Mouse (Mus musculus) forebrain, embryonic 11.5 days (tissue): ENCODE data around the gene Jmjd7. TPM values are rescaled to one million over a fixed set of nuclear protein-coding genes. Genes with fewer than 3 reads are reported as not detected.
A peak's percentile ranks its signal among the peaks of the same experiment; 100 is the strongest.

Experiments
- ATAC-seq: fragments of 200-750 bp; cut with Nextera tagmentation; replicated peaks from 2 replicates; pipeline ENCODE4 v1.8.0; 2017; ENCODE audit warnings: moderate TSS enrichment; ENCODE audit not compliant: low FRiP score
- DNase-seq: peaks from one replicate; pipeline ENCODE4 v3.0.0-alpha.2; 2017; ENCODE audit warnings: low spot score
- H3K27ac ChIP-seq: fragments of 300-500 bp; sonication (generic); 2 replicates; pipeline ENCODE4 v1.5.1; 2014; ENCODE audit warnings: low read depth, low read length
- H3K27me3 ChIP-seq: fragments of 300-500 bp; sonication (generic); 2 replicates; pipeline ENCODE4 v1.6.1; 2014; ENCODE audit warnings: mild to moderate bottlenecking, low read length, mixed read lengths; ENCODE audit not compliant: control insufficient read depth, insufficient read depth
- H3K36me3 ChIP-seq: fragments of 300-500 bp; sonication (generic); 2 replicates; pipeline ENCODE4 v1.6.1; 2014; ENCODE audit warnings: mild to moderate bottlenecking, low read length, moderate library complexity, mixed read lengths; ENCODE audit not compliant: control insufficient read depth, insufficient read depth
- H3K4me1 ChIP-seq: fragments of 300-500 bp; sonication (generic); replicated peaks from 2 replicates; pipeline ENCODE4 v1.6.1; 2014; ENCODE audit warnings: low read length, mixed read lengths; ENCODE audit not compliant: control insufficient read depth, insufficient read depth
- H3K4me2 ChIP-seq: fragments of 300-500 bp; sonication (generic); 2 replicates; pipeline ENCODE4 v1.6.1; 2014; ENCODE audit warnings: low read depth, mild to moderate bottlenecking, low read length, moderate library complexity, mixed read lengths; ENCODE audit not compliant: severe bottlenecking
- H3K4me3 ChIP-seq: fragments of 300-500 bp; sonication (generic); 2 replicates; pipeline ENCODE4 v1.5.1; 2014; ENCODE audit warnings: low read depth, low read length
- H3K9ac ChIP-seq: fragments of 300-500 bp; sonication (generic); 2 replicates; pipeline ENCODE4 v1.6.1; 2014; ENCODE audit warnings: low read length
- H3K9me3 ChIP-seq: fragments of 300-500 bp; sonication (generic); 2 replicates; pipeline ENCODE4 v1.6.1; 2016; ENCODE audit warnings: low read length, mixed read lengths; ENCODE audit not compliant: control insufficient read depth
- WGBS: fragments of 180-500 bp; shearing (Covaris S2); extraction: QIAGEN DNeasy Blood & Tissue Kit; methylation state at CpG from one replicate; pipeline ENCODE4 v1.1.7; 2014; 5-methylcytosine and 5-hydroxymethylcytosine counted together
- polyA plus RNA-seq: library from polyadenylated mRNA; unstranded; fragments of >200 nt; fragmentation: Nextera tagmentation; extraction: Ambion mirVana; gene quantifications from 2 replicates; pipeline ENCODE4 v1.2.1, GENCODE M21; 2014

Gene Jmjd7
- 18.6 and 21.6 TPM in 2 replicates for polyA plus RNA-seq

DNA sequence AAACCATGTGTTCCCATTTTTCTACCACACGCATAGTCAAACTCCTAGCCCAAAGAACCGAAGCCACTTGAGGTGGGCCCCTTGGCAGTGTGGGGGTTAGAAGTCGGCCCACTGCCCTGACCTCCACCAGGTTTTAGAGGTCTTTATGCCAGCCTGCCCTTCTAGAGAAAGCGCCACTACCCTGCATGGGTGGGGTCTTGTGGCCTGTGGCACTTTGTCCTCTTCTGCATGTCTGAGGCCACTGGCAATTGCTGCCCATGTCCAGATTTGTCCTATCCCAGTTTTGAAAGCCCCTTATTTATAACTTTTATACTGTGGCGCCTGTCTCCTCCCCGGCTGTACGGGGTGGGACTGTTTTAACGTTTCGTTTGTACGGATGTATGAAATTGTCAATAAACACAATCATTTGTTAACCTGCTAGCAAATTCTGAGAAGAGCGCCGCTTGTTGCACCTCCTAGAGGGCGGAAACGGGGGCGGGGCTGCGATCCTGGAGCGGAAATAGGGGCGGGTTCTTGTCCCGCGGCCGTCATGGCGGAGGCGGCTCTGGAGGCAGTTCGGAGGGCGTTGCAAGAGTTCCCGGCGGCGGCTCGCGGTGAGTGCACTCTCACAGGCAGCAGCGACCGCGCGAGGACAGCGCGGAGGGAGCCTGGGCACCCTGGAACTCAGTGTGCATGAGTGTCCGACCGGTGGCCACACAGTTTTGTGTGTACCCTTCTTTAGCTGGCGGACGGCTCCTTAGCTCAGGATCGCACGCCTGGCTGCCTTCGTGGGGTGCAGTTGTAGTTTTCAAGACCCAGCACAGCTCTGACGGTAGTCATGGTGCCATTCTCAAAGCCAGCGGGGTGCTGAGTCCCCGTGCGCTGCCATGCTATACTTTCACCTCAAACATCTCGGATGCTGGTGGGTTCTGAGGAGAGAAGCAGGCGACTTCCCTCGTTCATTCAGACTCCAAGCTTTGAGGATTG is at the start of gene Jmjd7, which contains the start of gene Gm28042:
TSS of gene Jmjd7 (plus strand) at position 500 of the 966 bp plus-strand sequence.
TSS of gene Gm28042 (plus strand) at position 510 of the 966 bp plus-strand sequence.
- peak within 1 kb of the TSS; percentile 90 for H3K9ac ChIP-seq
- H3K4me1 ChIP-seq: peaks cover 6% of the 10 kb centered on the region; the same call in 1 of the 2 replicates
- no peaks in the 10 kb centered on the region for H3K27me3 ChIP-seq
- DNase-seq (peak; percentile 94), ATAC-seq (peak; percentile 89)
- peak within 1 kb of the TSS; percentile 84 for H3K4me3 ChIP-seq
- H3K27ac ChIP-seq: peak within 1 kb of the TSS; percentile 39
- H3K36me3 ChIP-seq: no peaks in the 10 kb centered on the region; the same call in 1 of the 2 replicates
- 5% methylated on average over 50 of the region's 50 CpGs for WGBS
- peak within 1 kb of the TSS; percentile 71 for H3K4me2 ChIP-seq
- no peaks in the 10 kb centered on the region for H3K9me3 ChIP-seq

DNA sequence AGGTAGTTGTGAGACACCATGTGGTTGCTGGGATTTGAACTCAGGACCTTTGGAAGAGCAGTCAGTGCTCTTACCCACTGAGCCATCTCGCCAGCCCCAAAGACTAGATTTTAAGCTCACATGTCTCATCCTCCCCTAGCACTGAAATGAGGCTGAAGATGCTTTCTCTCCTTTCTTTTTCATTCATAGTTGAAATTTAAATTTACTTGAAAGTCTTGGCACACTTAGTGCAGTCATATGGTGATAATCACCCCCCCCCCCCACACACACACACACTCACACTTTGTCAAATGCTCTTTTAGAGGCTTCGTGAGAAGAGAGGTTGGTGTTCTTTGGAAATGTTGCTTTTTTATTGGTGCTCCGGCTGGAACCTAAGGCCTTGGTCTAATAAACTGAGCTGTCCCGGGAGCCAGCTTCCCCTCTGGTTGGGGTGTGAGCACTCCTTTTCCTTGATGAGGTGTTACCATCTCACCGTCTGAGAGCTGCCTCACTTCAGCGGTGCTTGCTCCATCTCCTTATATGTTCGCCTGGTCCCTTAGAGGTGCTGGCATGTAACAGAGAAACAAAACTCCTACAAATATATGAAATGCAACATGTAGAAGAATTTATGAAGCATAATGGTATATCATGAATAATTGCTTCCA is 46.8 kb upstream of the Jmjd7 start:
- no peak overlapping the region for H3K27ac ChIP-seq
- 92% methylated on average over 7 of the region's 7 CpGs for WGBS
- no peak overlapping the region for H3K4me3 ChIP-seq
- DNase-seq (no peak), ATAC-seq (no peak)
- H3K36me3 ChIP-seq: no peaks in the 10 kb centered on the region
- no peaks in the 10 kb centered on the region for H3K27me3 ChIP-seq
- no peak overlapping the region for H3K4me2 ChIP-seq
- H3K4me1 ChIP-seq: no peaks in the 10 kb centered on the region
- no peak overlapping the region for H3K9ac ChIP-seq
- no peaks in the 10 kb centered on the region for H3K9me3 ChIP-seq

DNA sequence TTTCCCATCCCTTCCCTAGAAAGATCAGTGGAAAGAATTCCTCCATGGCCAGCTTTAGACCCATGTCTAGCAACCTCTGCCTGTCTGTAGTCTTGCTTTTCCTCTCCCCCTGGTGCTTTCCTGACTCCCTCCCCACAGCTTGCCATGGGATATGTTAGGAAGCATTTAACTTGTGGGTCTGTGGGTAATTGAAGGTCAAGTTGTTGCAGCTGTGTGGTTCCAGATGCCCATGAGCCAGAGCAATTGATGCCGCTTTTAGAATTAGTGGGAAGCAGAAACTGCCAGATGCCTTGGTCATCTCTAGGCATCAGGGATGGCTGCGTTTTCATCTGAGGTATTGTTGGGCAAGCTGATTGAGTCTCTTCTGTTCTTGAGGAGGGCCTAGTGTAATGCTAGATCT is 45.7 kb upstream of the Jmjd7 start:
- Histone ChIP-seq H3K27ac (no peak overlapping the region), H3K4me3 (no peak overlapping the region), H3K4me2 (no peak overlapping the region), H3K36me3 (no peaks in the 10 kb centered on the region), H3K9me3 (no peaks in the 10 kb centered on the region), H3K4me1 (no peaks in the 10 kb centered on the region), H3K9ac (no peak overlapping the region), H3K27me3 (no peaks in the 10 kb centered on the region)
- 77% methylated on average over 2 of the region's 2 CpGs for WGBS
- ATAC-seq (no peak), DNase-seq (no peak)

DNA sequence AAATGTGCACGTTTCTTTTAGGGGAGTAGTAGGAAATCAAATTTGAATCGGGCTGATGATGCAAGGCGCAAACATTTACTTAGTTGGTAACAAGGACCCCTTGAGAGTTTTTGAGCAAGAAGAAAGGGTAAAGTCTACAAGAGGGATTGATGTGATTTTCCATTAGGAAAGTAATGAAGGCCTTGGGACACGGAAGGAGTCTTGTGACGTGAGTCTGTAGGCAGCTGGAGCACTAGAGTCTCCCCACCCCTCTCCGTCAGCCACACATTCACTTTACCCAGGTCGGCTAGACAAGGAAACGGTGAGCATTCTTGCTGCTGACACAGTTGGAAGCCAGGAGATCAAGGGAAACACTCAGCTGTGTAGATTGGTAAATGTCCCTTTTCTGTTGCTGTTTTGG is 41.4 kb upstream of the Jmjd7 start:
- DNase-seq (no peak), ATAC-seq (no peak)
- H3K27me3 ChIP-seq: no peaks in the 10 kb centered on the region
- no peaks in the 10 kb centered on the region for H3K4me1 ChIP-seq
- H3K4me2 ChIP-seq: no peak overlapping the region
- H3K27ac ChIP-seq: no peak overlapping the region
- H3K4me3 ChIP-seq: no peak overlapping the region
- no peaks in the 10 kb centered on the region for H3K9me3 ChIP-seq
- no peaks in the 10 kb centered on the region for H3K36me3 ChIP-seq
- WGBS: 74% methylated on average over 8 of the region's 8 CpGs
- no peak overlapping the region for H3K9ac ChIP-seq

DNA sequence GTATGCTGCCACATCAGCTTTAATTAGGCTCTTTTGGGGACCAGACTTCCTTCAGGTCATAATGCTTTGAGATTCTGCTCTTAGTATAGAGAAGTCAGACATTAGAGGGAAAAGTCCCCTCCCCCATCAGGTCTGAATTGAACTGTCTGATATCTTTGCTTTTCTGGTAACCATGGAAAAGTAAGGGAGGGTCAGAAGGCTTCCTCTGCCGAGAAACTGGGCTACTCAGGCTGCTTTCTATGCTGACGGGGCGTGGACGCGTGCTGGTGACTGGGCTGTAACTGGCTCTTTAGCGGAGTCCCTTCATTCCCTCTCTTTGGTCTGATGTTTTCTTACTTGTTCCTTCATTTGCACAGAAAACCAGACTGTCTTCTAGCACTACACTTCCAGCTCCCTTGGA is 40.9 kb upstream of the Jmjd7 start:
- DNase-seq: no peak
- ATAC-seq: no peak
- 79% methylated on average over 6 of the region's 6 CpGs for WGBS
- H3K27me3 ChIP-seq: no peaks in the 10 kb centered on the region
- no peaks in the 10 kb centered on the region for H3K9me3 ChIP-seq
- no peaks in the 10 kb centered on the region for H3K4me1 ChIP-seq
- H3K36me3 ChIP-seq: no peaks in the 10 kb centered on the region
- no peak overlapping the region for H3K9ac ChIP-seq
- H3K4me3 ChIP-seq: no peak overlapping the region
- no peak overlapping the region for H3K27ac ChIP-seq
- no peak overlapping the region for H3K4me2 ChIP-seq

DNA sequence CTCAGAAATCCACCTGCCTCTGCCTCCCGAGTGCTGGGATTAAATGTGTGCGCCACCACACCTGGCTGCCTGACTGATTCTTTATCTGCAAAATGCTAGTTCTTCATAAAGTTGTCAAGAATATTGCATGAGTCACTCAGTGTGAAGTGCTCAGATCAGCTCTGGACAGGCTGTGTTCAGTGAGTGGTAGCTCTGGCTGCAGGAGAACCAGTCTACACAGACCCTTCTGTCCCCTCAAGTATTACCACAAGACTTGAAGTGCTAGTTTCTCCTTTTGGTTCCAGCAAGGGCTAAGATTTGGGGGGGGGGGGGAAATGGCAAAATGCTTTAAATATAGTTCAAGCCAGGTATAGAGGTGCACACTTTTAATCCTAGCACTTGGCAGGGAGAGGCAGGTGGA is 39.8 kb upstream of the Jmjd7 start:
- ATAC-seq (no peak), DNase-seq (no peak)
- H3K9ac ChIP-seq: no peak overlapping the region
- no peaks in the 10 kb centered on the region for H3K9me3 ChIP-seq
- no peak overlapping the region for H3K27ac ChIP-seq
- no peak overlapping the region for H3K4me2 ChIP-seq
- H3K4me1 ChIP-seq: no peaks in the 10 kb centered on the region
- H3K27me3 ChIP-seq: no peaks in the 10 kb centered on the region
- H3K4me3 ChIP-seq: no peak overlapping the region
- WGBS: 98% methylated on average over 2 of the region's 2 CpGs
- no peaks in the 10 kb centered on the region for H3K36me3 ChIP-seq

DNA sequence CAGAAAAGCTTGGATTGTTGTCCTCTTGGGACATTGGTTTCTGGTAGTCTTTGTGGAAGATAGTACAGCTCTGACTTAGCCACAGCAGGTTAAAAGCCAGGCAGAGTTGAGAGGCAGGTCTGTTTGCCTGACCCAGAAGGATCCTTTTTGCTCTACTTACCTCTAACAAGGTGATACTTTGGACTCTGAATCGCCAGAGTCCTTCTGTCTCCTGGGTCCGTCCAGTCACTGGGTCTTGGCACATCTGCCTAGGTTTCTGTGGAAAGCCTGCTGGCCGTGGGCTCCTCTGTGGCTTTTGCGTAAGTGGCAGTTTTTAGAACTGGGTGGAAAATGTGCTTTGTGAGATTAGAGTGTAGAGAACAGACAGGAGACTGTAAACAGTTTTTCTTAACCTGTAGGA is 38.3 kb upstream of the Jmjd7 start:
- Histone ChIP-seq H3K9ac (no peak overlapping the region), H3K27ac (no peak overlapping the region), H3K27me3 (no peaks in the 10 kb centered on the region), H3K4me3 (no peak overlapping the region), H3K4me2 (no peak overlapping the region), H3K4me1 (no peaks in the 10 kb centered on the region), H3K9me3 (no peaks in the 10 kb centered on the region), H3K36me3 (no peaks in the 10 kb centered on the region)
- no peak for DNase-seq
- WGBS: 93% methylated on average over 4 of the region's 4 CpGs
- ATAC-seq: no peak

DNA sequence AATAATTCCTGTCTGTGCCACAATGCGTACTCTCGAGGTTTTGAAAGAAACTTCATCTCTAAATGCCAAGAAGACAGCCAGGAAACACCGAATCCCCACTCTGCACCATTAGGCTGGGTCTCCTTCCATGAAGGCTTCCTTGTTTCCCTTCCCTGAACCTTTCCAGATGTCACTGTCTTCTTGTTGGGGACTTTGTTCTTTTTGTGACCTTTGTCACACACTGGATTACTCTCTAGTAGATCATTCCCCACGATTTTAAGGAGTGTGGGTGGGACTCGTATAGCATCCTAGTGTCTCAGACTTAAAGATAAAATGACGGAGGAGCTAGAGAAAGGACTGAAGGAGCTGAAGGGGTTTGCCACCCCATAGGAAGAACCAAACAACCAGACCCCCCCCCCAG is 36.4 kb upstream of the Jmjd7 start:
- Histone ChIP-seq H3K36me3 (no peaks in the 10 kb centered on the region), H3K4me2 (no peak overlapping the region), H3K27me3 (no peaks in the 10 kb centered on the region), H3K27ac (no peak overlapping the region), H3K9ac (no peak overlapping the region), H3K9me3 (no peaks in the 10 kb centered on the region), H3K4me3 (no peak overlapping the region), H3K4me1 (no peaks in the 10 kb centered on the region)
- WGBS: 85% methylated on average over 6 of the region's 6 CpGs
- no peak for ATAC-seq
- DNase-seq: no peak
